Mouse (Mus musculus) lung, postnatal 25 days (tissue): ENCODE measurements around the gene Hs2st1.

Source experiments
- DNase-seq: peaks from one replicate; pipeline ENCODE4 v3.0.0; 2022; ENCODE audit warnings: low spot score

Gene Hs2st1

GRCm38 (mm10) chr3:144437871-144438398 lies 132.0 kb downstream of the Hs2st1 start:
- no peak for DNase-seq

GRCm38 (mm10) chr3:144436076-144436475 lies 133.9 kb downstream of the Hs2st1 start:
- no peak for DNase-seq

GRCm38 (mm10) chr3:144435281-144435680 lies 134.7 kb downstream of the Hs2st1 start:
- no peak for DNase-seq

GRCm38 (mm10) chr3:144434276-144434675 lies 135.7 kb downstream of the Hs2st1 start:
- no peak for DNase-seq

GRCm38 (mm10) chr3:144433039-144433438 lies 136.9 kb downstream of the Hs2st1 start:
- DNase-seq: no peak

GRCm38 (mm10) chr3:144432143-144432577 lies 137.8 kb downstream of the Hs2st1 start:
- no peak for DNase-seq

- DNase-seq: no peak
Observed at GRCm38 (mm10) chr3:144428514-144429431, 141.2 kb downstream of the Hs2st1 start.

GRCm38 (mm10) chr3:144425041-144425448 lies 144.9 kb downstream of the Hs2st1 start:
- no peak for DNase-seq

GRCm38 (mm10) chr3:144421404-144422180 lies 148.4 kb downstream of the Hs2st1 start:
- DNase-seq: no peak

- DNase-seq: no peak
Observed at GRCm38 (mm10) chr3:144413821-144414220, 156.2 kb downstream of the Hs2st1 start.

- no peak for DNase-seq
Observed at GRCm38 (mm10) chr3:144412538-144413272, 157.3 kb downstream of the Hs2st1 start.

- DNase-seq: no peak
Observed at GRCm38 (mm10) chr3:144411650-144412278, 158.2 kb downstream of the Hs2st1 start.

- DNase-seq: no peak
Observed at GRCm38 (mm10) chr3:144411051-144411542, 158.9 kb downstream of the Hs2st1 start.

- no peak for DNase-seq
Observed at GRCm38 (mm10) chr3:144408953-144409352, 161.0 kb downstream of the Hs2st1 start.

- no peak for DNase-seq
Observed at GRCm38 (mm10) chr3:144405331-144405730, 164.7 kb downstream of the Hs2st1 start.

- DNase-seq: no peak
Observed at GRCm38 (mm10) chr3:144401292-144401691, 168.7 kb downstream of the Hs2st1 start.

- DNase-seq: no peak
Observed at GRCm38 (mm10) chr3:144400870-144401269, 169.1 kb downstream of the Hs2st1 start.

- DNase-seq: no peak
Observed at GRCm38 (mm10) chr3:144400374-144400773, 169.6 kb downstream of the Hs2st1 start.

GRCm38 (mm10) chr3:144399358-144400096 lies 170.5 kb downstream of the Hs2st1 start:
- DNase-seq: peak; percentile 83

- no peak for DNase-seq
Observed at GRCm38 (mm10) chr3:144398166-144398565, 171.8 kb downstream of the Hs2st1 start.
